Mouse (Mus musculus) forebrain, embryonic 12.5 days (tissue): ENCODE measurements around the gene Pth2. TPM values are rescaled to one million over a fixed set of nuclear protein-coding genes. Genes with fewer than 3 reads are reported as not detected.

ENCODE experiments used
- microRNA-seq: library from miRNA; unstranded; fragments of <30 nt; microRNA quantifications from one replicate; pipeline ENCODE4, GENCODE M21; 2017
- polyA plus RNA-seq: library from polyadenylated mRNA; unstranded; fragments of >200 nt; fragmentation: Nextera tagmentation; extraction: Ambion mirVana; gene quantifications from 2 replicates; pipeline ENCODE4 v1.2.1, GENCODE M21; 2016

Pth2 gene
- polyA plus RNA-seq, 1 experiment from 2014 or later, result 1.5 TPM

Small RNA genes lying within 50 kb of the gene (microRNA-seq; reads per million reads assigned to microRNA genes)
- gene Mir7055, result not detected

Other genes starting within 250 kb of the Pth2 start
- gene Tsks, start 237.8 kb upstream of the Pth2 start, polyA plus RNA-seq, result 0.27 TPM in 1 of 2 replicates, not detected in the other
- 35.1 and 38.1 TPM in 2 replicates for gene Cpt1c, start 206.1 kb upstream of the Pth2 start, polyA plus RNA-seq
- gene Prmt1, start 194.4 kb upstream of the Pth2 start, polyA plus RNA-seq, result 585 and 631 TPM in 2 replicates
- gene Irf3, start 183.3 kb upstream of the Pth2 start, polyA plus RNA-seq, result 72.4 and 73.0 TPM in 2 replicates
- 57.8 and 66.4 TPM in 2 replicates for gene Bcl2l12, start 182.3 kb upstream of the Pth2 start, polyA plus RNA-seq
- 47.4 and 52.0 TPM in 2 replicates for gene Scaf1, start 164.6 kb upstream of the Pth2 start, polyA plus RNA-seq
- 11.4 and 13.8 TPM in 2 replicates for gene Rras, start 163.0 kb upstream of the Pth2 start, polyA plus RNA-seq
- gene Prr12, start 128.1 kb upstream of the Pth2 start, polyA plus RNA-seq, result 13.1 and 13.6 TPM in 2 replicates
- 53.7 and 54.4 TPM in 2 replicates for gene Nosip, start 118.6 kb upstream of the Pth2 start, polyA plus RNA-seq
- gene Prrg2, start 118.3 kb upstream of the Pth2 start, polyA plus RNA-seq, result 17.1 and 18.2 TPM in 2 replicates
- gene Rcn3, start 88.8 kb upstream of the Pth2 start, polyA plus RNA-seq, result 80.5 and 101 TPM in 2 replicates
- 8.3 and 9.6 TPM in 2 replicates for gene Fcgrt, start 77.1 kb upstream of the Pth2 start, polyA plus RNA-seq
- gene Rps11, start 56.6 kb upstream of the Pth2 start, polyA plus RNA-seq, result 1,226 and 1,285 TPM in 2 replicates
- gene Rpl13a, start 52.2 kb upstream of the Pth2 start, polyA plus RNA-seq, result 1,106 and 1,135 TPM in 2 replicates
- 0.27 TPM in 1 of 2 replicates, not detected in the other for gene Gm45713, start 44.8 kb upstream of the Pth2 start, polyA plus RNA-seq
- 0.21 and 0.72 TPM in 2 replicates for gene Flt3l, start 44.6 kb upstream of the Pth2 start, polyA plus RNA-seq
- gene Pih1d1, start 26.7 kb upstream of the Pth2 start, polyA plus RNA-seq, result 95.0 and 97.5 TPM in 2 replicates
- gene Aldh16a1, start 26.4 kb upstream of the Pth2 start, polyA plus RNA-seq, result 41.9 and 42.9 TPM in 2 replicates
- 6.3 and 7.9 TPM in 2 replicates for gene Slc17a7, start 17.0 kb upstream of the Pth2 start, polyA plus RNA-seq
- 0.52 and 1.4 TPM in 2 replicates for gene Gfy, start 1.4 kb upstream of the Pth2 start, polyA plus RNA-seq
- gene Ccdc155, start 23.9 kb downstream of the Pth2 start, polyA plus RNA-seq, result 1.2 TPM in 2 replicates
- 0.72 and 0.78 TPM in 2 replicates for gene Dkkl1, start 31.2 kb downstream of the Pth2 start, polyA plus RNA-seq
- gene Tead2, start 34.8 kb downstream of the Pth2 start, polyA plus RNA-seq, result 245 and 256 TPM in 2 replicates
- 1.2 and 1.3 TPM in 2 replicates for gene Cd37, start 58.1 kb downstream of the Pth2 start, polyA plus RNA-seq
- gene Slc6a16, start 60.1 kb downstream of the Pth2 start, polyA plus RNA-seq, result 0.09 and 0.20 TPM in 2 replicates
- gene Slc6a21, start 96.5 kb downstream of the Pth2 start, polyA plus RNA-seq, result not detected in 2 replicates
- 4.6 and 6.6 TPM in 2 replicates for gene Trpm4, start 152.8 kb downstream of the Pth2 start, polyA plus RNA-seq
- 0.13 and 0.20 TPM in 2 replicates for gene Hrc, start 154.3 kb downstream of the Pth2 start, polyA plus RNA-seq
- 12.6 and 14.9 TPM in 2 replicates for gene Ppfia3, start 186.0 kb downstream of the Pth2 start, polyA plus RNA-seq
- 3.1 TPM in 2 replicates for gene Lin7b, start 189.6 kb downstream of the Pth2 start, polyA plus RNA-seq
- 313 and 314 TPM in 2 replicates for gene Snrnp70, start 214.7 kb downstream of the Pth2 start, polyA plus RNA-seq
- not detected in 2 replicates for gene Kcna7, start 224.7 kb downstream of the Pth2 start, polyA plus RNA-seq
- 0.32 and 0.65 TPM in 2 replicates for gene Ntf5, start 232.7 kb downstream of the Pth2 start, polyA plus RNA-seq
- 0.50 TPM in 1 of 2 replicates, not detected in the other for gene Lhb, start 239.8 kb downstream of the Pth2 start, polyA plus RNA-seq